Mouse (Mus musculus) ovary, postnatal 36 days (tissue): ENCODE results near the gene Ppard.

Experiments
- DNase-seq: peaks from one replicate; pipeline ENCODE4 v3.0.0; 2022; ENCODE audit warnings: low spot score, mixed read lengths

Gene Ppard

GRCm38 (mm10) chr17:28340578-28340977, 108.1 kb downstream of the Ppard start:
- DNase-seq: no peak

GRCm38 (mm10) chr17:28341091-28341490, 108.6 kb downstream of the Ppard start:
- peak; percentile 90 for DNase-seq

- DNase-seq: no peak
Observed at GRCm38 (mm10) chr17:28344050-28344607, 111.6 kb downstream of the Ppard start.

GRCm38 (mm10) chr17:28344670-28345069, 112.2 kb downstream of the Ppard start:
- no peak for DNase-seq

- DNase-seq: no peak
Observed at GRCm38 (mm10) chr17:28345271-28345721, 112.8 kb downstream of the Ppard start.

GRCm38 (mm10) chr17:28345882-28346281, 113.4 kb downstream of the Ppard start:
- no peak for DNase-seq

GRCm38 (mm10) chr17:28347327-28347726, 114.8 kb downstream of the Ppard start:
- no peak for DNase-seq

- no peak for DNase-seq
Observed at GRCm38 (mm10) chr17:28348211-28348610, 115.7 kb downstream of the Ppard start.

- DNase-seq: no peak
Observed at GRCm38 (mm10) chr17:28349264-28349880, 116.9 kb downstream of the Ppard start.

GRCm38 (mm10) chr17:28349901-28350465, 117.5 kb downstream of the Ppard start:
- peak; percentile 47 for DNase-seq

GRCm38 (mm10) chr17:28350466-28351352, 118.2 kb downstream of the Ppard start, which contains the start of gene Tead3:
Gene Tead3 (minus strand): TSS chr17:28350817.
- peak; percentile 82 for DNase-seq
